Mouse (Mus musculus) erythroblast, embryonic 14.5 days (primary cell): ENCODE data around the gene Slc6a3. TPM values are rescaled to one million over a fixed set of nuclear protein-coding genes. Genes with fewer than 3 reads are reported as not detected.

Experiments
- H3K27me3 ChIP-seq: 2 replicates; pipeline ENCODE4 v1.6.1; 2012; ENCODE audit warnings: inconsistent platforms; ENCODE audit not compliant: control insufficient read depth
- H3K36me3 ChIP-seq: 2 replicates; pipeline ENCODE4 v1.6.1; 2012; ENCODE audit warnings: mild to moderate bottlenecking, inconsistent platforms; ENCODE audit not compliant: control insufficient read depth
- H3K4me1 ChIP-seq: 2 replicates; pipeline ENCODE4 v1.6.1; 2012; ENCODE audit warnings: inconsistent platforms; ENCODE audit not compliant: control insufficient read depth
- H3K4me3 ChIP-seq: replicated peaks from 2 replicates; pipeline ENCODE3; 2012; ENCODE audit warnings: moderate library complexity, mild to moderate bottlenecking, inconsistent platforms
- H3K9me3 ChIP-seq: 2 replicates; pipeline ENCODE4 v1.6.1; 2012; ENCODE audit warnings: low read length, inconsistent platforms, mixed read lengths; ENCODE audit not compliant: control insufficient read depth
- GATA1 ChIP-seq: IDR thresholded peaks from 2 replicates; pipeline ENCODE4 v1.6.1; 2012; ENCODE audit warnings: low read length, inconsistent platforms, mixed read lengths
- TAL1 ChIP-seq: IDR thresholded peaks from 3 replicates; pipeline ENCODE4 v1.6.1; 2012; ENCODE audit warnings: low read length, inconsistent platforms, mixed read lengths
- polyA plus RNA-seq: library from polyadenylated mRNA; stranded (reverse); fragments of >175 nt; gene quantifications from 2 replicates; pipeline ENCODE4 v1.2.3, GENCODE M21; 2012

Slc6a3 gene
- polyA plus RNA-seq, 1 experiment, result not detected

GRCm38 (mm10) chr13:73603522-73604155 is 67.1 kb downstream of the Slc6a3 start, which contains the start of gene Clptm1l:
Gene Clptm1l (plus strand): TSS chr13:73604006.
- no peak for TF ChIP-seq TAL1
- TF ChIP-seq GATA1, result no peak
- H3K9me3 ChIP-seq, result no peaks in the 10 kb centered on the region

GRCm38 (mm10) chr13:73604156-73604957 is 67.8 kb downstream of the Slc6a3 start:
- Histone ChIP-seq H3K27me3 (peaks cover 4% of the 10 kb centered on the region), H3K4me1 (peaks cover 29% of the 10 kb centered on the region), H3K36me3 (peaks cover 45% of the 10 kb centered on the region), H3K4me3 (peak overlapping the region; percentile 91), H3K9me3 (no peaks in the 10 kb centered on the region)
- TF ChIP-seq GATA1 (no peak), TAL1 (no peak)

More at GRCm38 (mm10) chr13:73603522-73604155, 67.1 kb downstream of the Slc6a3 start, which contains the start of gene Clptm1l:
- Histone ChIP-seq H3K27me3 (peaks cover 10% of the 10 kb centered on the region), H3K4me3 (peak within 1 kb of the TSS; percentile 91), H3K36me3 (peaks cover 38% of the 10 kb centered on the region), H3K4me1 (peaks cover 29% of the 10 kb centered on the region)

- peaks cover 86% of the 10 kb centered on the region for H3K36me3 ChIP-seq
- no peaks in the 10 kb centered on the region for H3K27me3 ChIP-seq
- no peak overlapping the region for H3K4me3 ChIP-seq
- no peaks in the 10 kb centered on the region for H3K9me3 ChIP-seq
- no peaks in the 10 kb centered on the region for H3K4me1 ChIP-seq
- TF ChIP-seq GATA1, result no peak
- no peak for TF ChIP-seq TAL1
Observed at GRCm38 (mm10) chr13:73618406-73618805, 81.9 kb downstream of the Slc6a3 start.

GRCm38 (mm10) chr13:73620637-73621036 is 84.1 kb downstream of the Slc6a3 start:
- no peak overlapping the region for H3K4me3 ChIP-seq
- H3K36me3 ChIP-seq, result peaks cover 63% of the 10 kb centered on the region
- H3K9me3 ChIP-seq, result no peaks in the 10 kb centered on the region
- no peaks in the 10 kb centered on the region for H3K27me3 ChIP-seq
- TF ChIP-seq TAL1 (no peak), GATA1 (no peak)
- H3K4me1 ChIP-seq, result no peaks in the 10 kb centered on the region

GRCm38 (mm10) chr13:73626410-73626744 is 89.8 kb downstream of the Slc6a3 start:
- Histone ChIP-seq H3K4me1 (peaks cover 10% of the 10 kb centered on the region), H3K27me3 (peaks cover 8% of the 10 kb centered on the region), H3K4me3 (peak overlapping the region; percentile 54), H3K9me3 (no peaks in the 10 kb centered on the region), H3K36me3 (peaks cover 10% of the 10 kb centered on the region)
- TF ChIP-seq GATA1, result no peak
- no peak for TF ChIP-seq TAL1

DNA sequence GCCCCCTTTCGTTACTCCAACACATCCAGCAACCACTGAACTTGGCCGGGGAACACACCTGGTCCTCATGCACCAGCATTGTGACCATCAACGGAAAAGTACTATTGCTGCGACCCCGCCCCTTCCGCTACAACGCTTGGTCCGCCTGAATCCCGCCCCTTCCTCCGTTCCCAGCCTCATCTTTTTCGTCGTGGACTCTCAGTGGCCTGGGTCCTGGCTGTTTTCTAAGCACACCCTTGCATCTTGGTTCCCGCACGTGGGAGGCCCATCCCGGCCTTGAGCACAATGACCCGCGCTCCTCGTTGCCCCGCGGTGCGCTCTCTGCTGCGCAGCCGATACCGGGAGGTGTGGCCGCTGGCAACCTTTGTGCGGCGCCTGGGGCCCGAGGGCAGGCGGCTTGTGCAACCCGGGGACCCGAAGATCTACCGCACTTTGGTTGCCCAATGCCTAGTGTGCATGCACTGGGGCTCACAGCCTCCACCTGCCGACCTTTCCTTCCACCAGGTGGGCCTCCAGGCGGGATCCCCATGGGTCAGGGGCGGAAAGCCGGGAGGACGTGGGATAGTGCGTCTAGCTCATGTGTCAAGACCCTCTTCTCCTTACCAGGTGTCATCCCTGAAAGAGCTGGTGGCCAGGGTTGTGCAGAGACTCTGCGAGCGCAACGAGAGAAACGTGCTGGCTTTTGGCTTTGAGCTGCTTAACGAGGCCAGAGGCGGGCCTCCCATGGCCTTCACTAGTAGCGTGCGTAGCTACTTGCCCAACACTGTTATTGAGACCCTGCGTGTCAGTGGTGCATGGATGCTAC is 90.4 kb downstream of the Slc6a3 start, which contains the start of gene Tert:
Tert (plus strand) TSS at position 167 of the 805 bp plus-strand sequence.
- Histone ChIP-seq H3K4me1 (peaks cover 10% of the 10 kb centered on the region), H3K9me3 (no peaks in the 10 kb centered on the region), H3K4me3 (peak within 1 kb of the TSS; percentile 54), H3K27me3 (peaks cover 8% of the 10 kb centered on the region), H3K36me3 (peaks cover 4% of the 10 kb centered on the region)
- TF ChIP-seq GATA1 (no peak), TAL1 (no peak)

Other genes starting within 250 kb of the Slc6a3 start
- 3.9 and 5.2 TPM in 2 replicates for gene Mrpl36, start 208.2 kb upstream of the Slc6a3 start, polyA plus RNA-seq
- gene Ndufs6, start 208.2 kb upstream of the Slc6a3 start, polyA plus RNA-seq, result 50.1 and 53.8 TPM in 2 replicates
- 11.1 and 15.4 TPM in 2 replicates for gene Lpcat1, start 69.5 kb upstream of the Slc6a3 start, polyA plus RNA-seq
- gene Clptm1l, start 67.3 kb downstream of the Slc6a3 start, polyA plus RNA-seq, result 3.7 TPM in 2 replicates
- gene Tert, start 90.2 kb downstream of the Slc6a3 start, polyA plus RNA-seq, result 0.02 TPM in 1 of 2 replicates, not detected in the other
- not detected in 2 replicates for gene Slc6a18, start 141.3 kb downstream of the Slc6a3 start, polyA plus RNA-seq
- gene Slc6a19, start 168.1 kb downstream of the Slc6a3 start, polyA plus RNA-seq, result not detected in 2 replicates
- gene Slc12a7, start 196.3 kb downstream of the Slc6a3 start, polyA plus RNA-seq, result 0.04 and 0.20 TPM in 2 replicates